Mouse (Mus musculus): ENCODE data around the gene Akt2. TPM values are rescaled to one million over a fixed set of nuclear protein-coding genes. Genes with fewer than 3 reads are reported as not detected.

The Akt2 gene
- polyA plus RNA-seq, 1 experiment from 2014 or later, result 98.9 TPM

- Histone ChIP-seq H3K9me3 (ENCODE audit: low read depth, low read length) (no peaks in the 10 kb centered on the region), H3K4me3 (ENCODE audit: low read depth, low read length) (no peak overlapping the region), H3K36me3 (ENCODE audit: insufficient read depth) (peaks cover 4% of the 10 kb centered on the region; the same call in 1 of the 2 replicates), H3K9ac (no peak overlapping the region), H3K27ac (ENCODE audit: low read depth) (no peak overlapping the region), H3K4me1 (ENCODE audit: insufficient read depth) (peaks cover 8% of the 10 kb centered on the region), H3K27me3 (ENCODE audit: insufficient read depth, low read length) (no peaks in the 10 kb centered on the region), H3K4me2 (no peak overlapping the region)
- ATAC-seq (ENCODE audit: insufficient read depth), result no peak
- TF ChIP-seq CTCF (IDR thresholded peaks at IDR 0.05; ENCODE audit: low read depth), result no peak
- 90% methylated on average over 4 of the region's 4 CpGs for WGBS
- DNase-seq, result no peak
Measured at GRCm38 (mm10) chr7:27590088-27590487, 1.3 kb upstream of the Akt2 start.

DNA sequence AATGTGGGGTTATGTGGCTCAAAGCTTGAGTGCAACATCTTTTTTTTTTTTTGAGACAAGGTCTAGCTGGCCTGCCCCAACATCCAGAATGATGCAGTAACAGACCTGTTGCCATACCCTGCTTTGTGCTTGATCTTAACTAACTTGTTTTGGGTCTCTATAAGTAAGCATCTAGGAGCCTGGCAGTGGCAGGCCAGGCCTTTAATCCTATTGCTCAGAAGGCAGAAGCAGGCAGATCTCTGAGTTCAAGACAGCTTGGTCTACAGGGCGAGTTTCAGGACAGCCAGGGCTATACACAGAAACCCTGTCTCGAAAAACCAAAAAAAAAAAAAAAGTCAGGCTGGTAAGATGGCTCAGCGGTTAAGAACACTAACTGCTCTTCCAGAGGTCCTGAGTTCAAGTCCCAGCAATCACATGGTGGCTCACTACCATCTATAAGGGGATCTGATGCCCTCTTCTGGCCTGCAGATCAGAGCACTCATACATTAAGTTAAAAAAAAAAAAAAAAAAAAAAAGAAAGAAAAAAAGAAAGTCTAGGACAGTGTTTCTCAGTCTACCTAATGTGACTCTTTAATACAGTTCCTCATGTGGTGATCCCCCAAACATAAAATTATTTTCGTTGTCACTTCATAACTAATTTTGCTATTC is 662 bp upstream of the Akt2 start:
- H3K4me3 ChIP-seq (ENCODE audit: low read depth, low read length), result peak overlapping the region; percentile 69
- H3K9me3 ChIP-seq (ENCODE audit: low read depth, low read length), result no peaks in the 10 kb centered on the region
- peak overlapping the region; percentile 79 for H3K4me2 ChIP-seq
- H3K27me3 ChIP-seq (ENCODE audit: insufficient read depth, low read length), result no peaks in the 10 kb centered on the region
- ATAC-seq (ENCODE audit: insufficient read depth) (no peak), DNase-seq (no peak)
- H3K36me3 ChIP-seq (ENCODE audit: insufficient read depth), result peaks cover 4% of the 10 kb centered on the region; the same call in 1 of the 2 replicates
- WGBS, result 46% methylated on average over 4 of the region's 4 CpGs
- no peak for TF ChIP-seq CTCF (IDR thresholded peaks at IDR 0.05; ENCODE audit: low read depth)
- peaks cover 8% of the 10 kb centered on the region for H3K4me1 ChIP-seq (ENCODE audit: insufficient read depth)
- peak overlapping the region; percentile 89 for H3K27ac ChIP-seq (ENCODE audit: low read depth)
- peak overlapping the region; percentile 77 for H3K9ac ChIP-seq

- ATAC-seq (ENCODE audit: insufficient read depth), result peak; percentile 62
- no peaks in the 10 kb centered on the region for H3K27me3 ChIP-seq (ENCODE audit: insufficient read depth, low read length)
- no peak for TF ChIP-seq CTCF (IDR thresholded peaks at IDR 0.05; ENCODE audit: low read depth)
- H3K27ac ChIP-seq (ENCODE audit: low read depth), result peak overlapping the region; percentile 97
- H3K4me3 ChIP-seq (ENCODE audit: low read depth, low read length), result peak overlapping the region; percentile 69
- peak; percentile 60 for DNase-seq
- WGBS, result 1% methylated on average over 17 of the region's 17 CpGs
- H3K36me3 ChIP-seq (ENCODE audit: insufficient read depth), result peaks cover 4% of the 10 kb centered on the region; the same call in 1 of the 2 replicates
- H3K9ac ChIP-seq, result peak overlapping the region; percentile 77
- peaks cover 13% of the 10 kb centered on the region for H3K4me1 ChIP-seq (ENCODE audit: insufficient read depth)
- H3K9me3 ChIP-seq (ENCODE audit: low read depth, low read length), result no peaks in the 10 kb centered on the region
- H3K4me2 ChIP-seq, result peak overlapping the region; percentile 79
Measured at GRCm38 (mm10) chr7:27592217-27592929, 1.0 kb downstream of the Akt2 start.

DNA sequence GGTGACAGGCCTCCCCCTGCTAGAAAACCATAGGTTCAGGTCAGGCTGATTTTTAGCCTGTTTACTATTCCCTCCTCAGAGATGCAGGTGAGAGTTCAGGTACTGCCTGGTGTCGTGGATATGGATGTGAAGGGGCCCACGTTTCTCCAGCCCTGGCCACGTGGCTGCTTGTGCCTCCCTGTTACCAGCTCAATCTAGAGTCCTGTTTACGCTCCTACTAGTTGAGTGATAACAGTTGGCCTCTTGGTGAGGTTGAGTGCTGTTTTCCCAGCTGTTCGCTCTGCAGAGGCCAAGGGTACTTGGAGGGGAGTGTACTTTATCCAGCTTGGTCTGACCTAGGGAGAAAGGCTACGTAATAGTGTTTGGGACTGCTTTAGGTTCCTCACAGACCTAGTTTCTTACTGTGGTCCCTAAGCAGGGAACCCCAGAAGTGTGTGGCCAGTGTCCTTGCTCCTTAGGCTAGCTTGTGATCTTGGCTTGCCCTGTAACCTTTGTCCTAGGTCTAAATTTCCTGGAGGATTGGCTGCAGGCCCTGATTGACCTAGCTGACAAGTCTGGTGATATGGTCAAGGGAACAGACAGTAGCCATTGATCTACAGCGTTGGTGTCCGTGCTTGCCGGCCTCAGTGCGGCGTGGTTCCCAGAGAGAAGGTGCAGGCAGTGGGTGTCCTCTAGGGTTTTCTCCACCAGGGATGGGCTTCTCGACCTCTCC is 1.7 kb downstream of the Akt2 start:
- H3K9ac ChIP-seq, result peak overlapping the region; percentile 77
- no peaks in the 10 kb centered on the region for H3K9me3 ChIP-seq (ENCODE audit: low read depth, low read length)
- peaks cover 4% of the 10 kb centered on the region; the same call in 1 of the 2 replicates for H3K36me3 ChIP-seq (ENCODE audit: insufficient read depth)
- H3K4me2 ChIP-seq, result peak overlapping the region; percentile 79
- H3K27me3 ChIP-seq (ENCODE audit: insufficient read depth, low read length), result no peaks in the 10 kb centered on the region
- DNase-seq (no peak), ATAC-seq (ENCODE audit: insufficient read depth) (no peak)
- TF ChIP-seq CTCF (IDR thresholded peaks at IDR 0.05; ENCODE audit: low read depth), result no peak
- 47% methylated on average over 12 of the region's 12 CpGs for WGBS
- H3K4me1 ChIP-seq (ENCODE audit: insufficient read depth), result peaks cover 13% of the 10 kb centered on the region
- peak overlapping the region; percentile 97 for H3K27ac ChIP-seq (ENCODE audit: low read depth)
- H3K4me3 ChIP-seq (ENCODE audit: low read depth, low read length), result peak overlapping the region; percentile 69

DNA sequence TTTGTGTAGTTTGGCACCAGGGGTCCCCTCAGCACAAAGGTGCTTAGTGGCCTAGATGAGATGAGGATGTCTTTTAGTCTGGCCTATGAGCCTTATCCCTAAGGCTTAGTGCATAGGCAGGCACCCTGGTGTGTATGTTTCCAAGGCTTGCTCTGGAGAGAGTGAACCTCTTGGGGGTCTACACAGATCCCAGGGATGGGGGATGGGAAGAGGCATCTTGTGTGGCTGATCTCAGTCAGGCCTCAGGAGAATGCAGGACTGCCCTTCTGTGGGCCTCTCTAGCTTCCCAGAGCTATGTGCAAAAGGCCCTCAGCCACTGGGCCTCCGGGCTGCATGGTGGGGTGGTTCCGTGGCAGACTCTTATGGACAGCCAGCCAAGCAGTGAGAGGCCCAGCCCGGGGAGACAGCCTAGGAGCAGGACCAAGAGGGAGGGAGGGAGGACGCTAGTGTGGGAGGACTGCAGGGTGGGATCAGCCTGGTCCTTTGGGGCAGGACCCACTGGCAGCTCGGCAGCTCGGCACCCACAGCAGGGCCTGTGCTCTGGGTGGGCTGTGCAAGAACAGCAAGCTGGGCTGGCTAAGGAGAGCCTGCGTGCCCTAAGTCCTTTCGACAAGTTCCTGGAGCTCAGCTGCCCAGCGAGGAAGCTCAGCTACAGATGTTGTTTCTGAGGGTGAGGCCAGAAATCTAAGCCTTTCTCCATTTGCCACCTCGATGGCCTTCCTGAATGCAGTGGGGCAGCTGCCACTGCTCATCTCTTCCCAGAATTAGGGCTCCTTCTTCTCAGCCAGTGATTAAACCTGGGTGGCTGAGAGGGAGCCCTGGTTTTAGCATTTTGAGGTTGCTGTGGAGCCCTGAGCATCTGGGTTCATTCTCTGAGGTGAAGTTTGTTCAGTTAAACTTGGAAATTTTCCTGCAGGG is 5.5 kb downstream of the Akt2 start:
- H3K4me1 ChIP-seq (ENCODE audit: insufficient read depth), result peaks cover 22% of the 10 kb centered on the region
- H3K27ac ChIP-seq (ENCODE audit: low read depth), result peak overlapping the region; percentile 72
- ATAC-seq (ENCODE audit: insufficient read depth) (peak; percentile 31; the same call in 1 of the 2 replicates), DNase-seq (peak; percentile 59)
- H3K9ac ChIP-seq, result peak overlapping the region; percentile 6; the same call in 1 of the 2 replicates
- peaks cover 4% of the 10 kb centered on the region; the same call in 1 of the 2 replicates for H3K36me3 ChIP-seq (ENCODE audit: insufficient read depth)
- peak overlapping the region; percentile 40 for H3K4me2 ChIP-seq
- no peak for TF ChIP-seq CTCF (IDR thresholded peaks at IDR 0.05; ENCODE audit: low read depth)
- no peaks in the 10 kb centered on the region for H3K9me3 ChIP-seq (ENCODE audit: low read depth, low read length)
- WGBS, result 45% methylated on average over 10 of the region's 10 CpGs
- H3K4me3 ChIP-seq (ENCODE audit: low read depth, low read length), result no peak overlapping the region
- H3K27me3 ChIP-seq (ENCODE audit: insufficient read depth, low read length), result no peaks in the 10 kb centered on the region

- Histone ChIP-seq H3K9ac (no peak overlapping the region), H3K9me3 (ENCODE audit: low read depth, low read length) (no peaks in the 10 kb centered on the region), H3K4me2 (no peak overlapping the region), H3K4me1 (ENCODE audit: insufficient read depth) (peaks cover 24% of the 10 kb centered on the region), H3K4me3 (ENCODE audit: low read depth, low read length) (no peak overlapping the region), H3K36me3 (ENCODE audit: insufficient read depth) (peaks cover 4% of the 10 kb centered on the region; the same call in 1 of the 2 replicates), H3K27me3 (ENCODE audit: insufficient read depth, low read length) (no peaks in the 10 kb centered on the region), H3K27ac (ENCODE audit: low read depth) (no peak overlapping the region)
- ATAC-seq (ENCODE audit: insufficient read depth), result no peak
- 74% methylated on average over 7 of the region's 7 CpGs for WGBS
- DNase-seq, result no peak
- TF ChIP-seq CTCF (IDR thresholded peaks at IDR 0.05; ENCODE audit: low read depth), result no peak
Measured at GRCm38 (mm10) chr7:27598053-27598452, 6.7 kb downstream of the Akt2 start.
